Mouse (Mus musculus) ES-E14 (cell line): ENCODE results near the gene Sytl3. TPM values are rescaled to one million over a fixed set of nuclear protein-coding genes. Genes with fewer than 3 reads are reported as not detected.

Source experiments
- DNase-seq: peaks from one replicate; pipeline ENCODE4 v3.0.0-alpha.2; 2013; ENCODE audit warnings: low read depth, low spot score
- H3K27ac ChIP-seq: 2 replicates; pipeline ENCODE4 v1.5.1; 2012; ENCODE audit warnings: low read depth, mild to moderate bottlenecking, low read length, moderate library complexity, mixed read lengths; ENCODE audit not compliant: poor library complexity, insufficient read depth, severe bottlenecking
- H3K36me3 ChIP-seq: 2 replicates; pipeline ENCODE4 v1.6.1; 2012; ENCODE audit warnings: mild to moderate bottlenecking, low read length, moderate library complexity, mixed read lengths; ENCODE audit not compliant: control insufficient read depth, poor library complexity, insufficient read depth, severe bottlenecking
- H3K4me1 ChIP-seq, 2 experiments: fragments of 150-350 bp in 1 of 2; sonication (generic) in 1 of 2; 2 replicates each; pipeline ENCODE4 v1.6.1; 2012; ENCODE audit warnings: low read length in 2 of 2, mild to moderate bottlenecking in 1 of 2, mixed read lengths in 1 of 2; ENCODE audit not compliant: control insufficient read depth in 2 of 2, insufficient read depth in 2 of 2, poor library complexity in 1 of 2
- H3K4me3 ChIP-seq, 2 experiments: fragments of 150-350 bp in 1 of 2; sonication (generic) in 1 of 2; 2 replicates each; pipeline ENCODE4 v1.5.1; 2012; ENCODE audit warnings: low read length in 2 of 2, low read depth in 1 of 2, mild to moderate bottlenecking in 1 of 2, mixed read lengths in 1 of 2; ENCODE audit not compliant: insufficient read depth in 1 of 2, poor library complexity in 1 of 2, severe bottlenecking in 1 of 2
- H3K9ac ChIP-seq: 2 replicates; pipeline ENCODE4 v1.6.1; 2012; ENCODE audit warnings: low read depth, mild to moderate bottlenecking, low read length, mixed read lengths; ENCODE audit not compliant: poor library complexity, insufficient read depth, severe bottlenecking
- H3K9me3 ChIP-seq: fragments of 150-350 bp; sonication (generic); 2 replicates; pipeline ENCODE4 v1.6.1; 2012; ENCODE audit warnings: low read depth, mild to moderate bottlenecking, low read length; ENCODE audit not compliant: control insufficient read depth, insufficient read depth
- CHD2 ChIP-seq: IDR thresholded peaks from 2 replicates; pipeline ENCODE4 v1.6.1; 2014; ENCODE audit warnings: mild to moderate bottlenecking, low read depth, low read length, inconsistent platforms
- HCFC1 ChIP-seq: IDR thresholded peaks from 2 replicates; pipeline ENCODE4 v1.6.1; 2012; ENCODE audit warnings: low read length, inconsistent platforms, borderline replicate concordance; ENCODE audit not compliant: insufficient read depth
- MAFK ChIP-seq: IDR thresholded peaks from 2 replicates; pipeline ENCODE4 v1.6.1; 2014; ENCODE audit warnings: mild to moderate bottlenecking, low read depth, low read length, inconsistent platforms; ENCODE audit not compliant: insufficient read depth
- ZC3H11A ChIP-seq: IDR thresholded peaks from 2 replicates; pipeline ENCODE4 v1.6.1; 2012; ENCODE audit warnings: low read depth, mild to moderate bottlenecking, inconsistent platforms, low read length, borderline replicate concordance
- ZNF384 ChIP-seq: IDR thresholded peaks from 2 replicates; pipeline ENCODE4 v1.6.1; 2012; ENCODE audit warnings: low read depth, low read length, inconsistent platforms
- in situ Hi-C, 2 experiments: fragments of 600-800 bp; cut with MboI; formaldehyde crosslinking; loops; one replicate each; pipeline ENCODE4 v1.15.1; 2025; ENCODE audit warnings: low sequenced_read_pairs in 2 of 2, inconsistent platforms in 1 of 2; ENCODE audit not compliant: unreplicated experiment in 2 of 2
- total RNA-seq: library from RNA; depleted of rRNA; stranded (reverse); fragments of 300-350 nt; gene quantifications from 2 replicates; pipeline ENCODE4 v1.2.3, GENCODE M21; 2012

Gene Sytl3
- total RNA-seq, 1 experiment = 7.0 TPM

DNA sequence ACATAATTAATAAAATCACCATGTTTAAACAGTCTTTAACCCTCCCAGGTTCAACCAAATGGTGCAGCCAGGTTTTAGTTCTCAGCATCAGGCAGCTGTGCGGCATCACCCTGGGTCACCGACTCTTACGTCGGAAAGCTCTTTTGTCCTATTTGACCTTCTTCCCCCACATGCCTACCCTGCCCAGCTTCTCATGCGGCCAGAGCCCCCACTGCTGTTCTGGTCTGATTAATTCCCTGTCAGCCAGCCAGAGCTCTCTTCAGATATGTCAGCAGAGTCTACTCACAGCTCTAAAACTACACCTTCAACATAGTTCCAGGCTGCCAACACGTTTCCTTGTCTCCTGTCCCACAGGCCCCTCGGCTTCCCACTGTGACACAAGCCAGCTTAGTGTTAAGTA is 88.6 kb downstream of the Sytl3 start:
- Histone ChIP-seq H3K36me3 (peaks cover 98% of the 10 kb centered on the region), H3K9ac (no peak overlapping the region), H3K4me1 (no peaks in the 10 kb centered on the region; a peak in 1 of 4 replicates), H3K9me3 (peaks cover 52% of the 10 kb centered on the region), H3K4me3 (no peak overlapping the region), H3K27ac (no peak overlapping the region)
- in situ Hi-C loops = no loop called here
- DNase-seq = no peak
- no peak for TF ChIP-seq ZNF384
- TF ChIP-seq HCFC1 = no peak
- TF ChIP-seq ZC3H11A = no peak
- TF ChIP-seq CHD2 = no peak

DNA sequence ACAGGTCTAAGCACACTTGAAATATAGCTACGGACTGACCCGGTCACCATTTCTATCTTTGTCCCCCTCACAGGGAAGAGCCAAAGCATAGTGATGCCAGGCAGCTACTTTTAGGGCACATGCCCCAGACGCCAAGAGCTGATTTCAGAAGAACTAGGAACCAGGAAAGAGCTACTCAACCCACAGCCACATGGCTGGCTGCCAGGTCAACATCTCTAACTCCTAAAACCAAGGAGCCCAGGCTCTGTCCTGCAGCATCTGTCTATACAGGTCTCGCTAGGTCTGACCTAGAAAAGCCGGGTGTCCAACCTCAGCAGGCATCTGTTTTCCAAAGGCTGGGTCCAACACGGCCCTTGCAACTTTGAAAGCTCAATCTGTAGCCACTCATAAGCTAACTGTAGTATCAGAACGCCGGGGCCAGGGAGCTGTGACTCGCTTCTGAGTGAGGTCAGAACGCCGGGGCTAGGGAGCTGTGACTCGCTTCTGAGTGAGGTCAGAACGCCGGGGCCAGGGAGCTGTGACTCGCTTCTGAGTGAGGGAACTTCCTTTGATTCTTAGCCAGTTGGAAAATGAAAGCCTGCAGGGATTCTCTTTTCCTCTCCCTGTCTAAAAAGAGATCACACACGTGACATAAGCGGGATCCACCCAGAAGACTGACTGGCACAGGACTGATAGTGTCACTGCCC is 90.0 kb downstream of the Sytl3 start:
- DNase-seq = no peak
- H3K9ac ChIP-seq = no peak overlapping the region
- H3K27ac ChIP-seq = no peak overlapping the region
- no peak overlapping the region for H3K4me3 ChIP-seq
- peaks cover 97% of the 10 kb centered on the region for H3K36me3 ChIP-seq
- H3K4me1 ChIP-seq = no peaks in the 10 kb centered on the region; a peak in 1 of 4 replicates
- in situ Hi-C loops = no loop called here
- TF ChIP-seq HCFC1 (no peak), ZNF384 (no peak), ZC3H11A (no peak), MAFK (no peak), CHD2 (no peak)
- H3K9me3 ChIP-seq = peaks cover 49% of the 10 kb centered on the region

DNA sequence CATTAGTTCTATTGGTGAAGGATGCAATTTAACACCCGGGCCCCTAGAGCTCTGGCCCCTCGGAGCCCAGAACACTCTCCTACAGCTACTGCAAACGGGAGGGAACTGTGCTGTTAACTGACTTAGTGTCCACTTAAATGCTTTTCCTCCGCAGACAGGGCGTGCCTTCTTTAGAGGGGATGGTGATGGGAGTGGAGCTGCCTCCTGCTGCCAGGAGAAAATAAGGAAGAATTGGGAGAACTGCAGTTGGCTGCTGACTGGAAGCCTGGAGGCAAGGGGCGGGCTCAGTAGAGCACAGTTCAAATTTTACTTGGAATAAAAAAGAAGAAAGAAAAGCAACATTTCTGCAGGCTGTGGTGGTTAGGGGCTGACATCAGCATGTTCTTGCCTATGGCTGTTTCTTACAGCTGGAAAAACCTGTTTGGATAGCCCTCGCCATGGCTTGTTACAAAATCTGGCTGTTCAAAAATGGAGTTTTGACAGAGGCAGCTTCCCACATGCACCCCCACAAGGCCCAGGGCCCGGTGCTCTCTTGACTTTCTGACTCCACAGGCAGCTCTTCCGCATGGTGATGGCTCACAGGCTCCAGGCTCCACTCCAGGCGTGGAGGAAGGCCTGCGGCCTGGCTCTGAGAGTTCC is 92.4 kb downstream of the Sytl3 start:
- H3K4me1 ChIP-seq = no peaks in the 10 kb centered on the region; a peak in 1 of 4 replicates

GRCm38 (mm10) chr17:6752375-6752774 is 93.5 kb downstream of the Sytl3 start:
- Histone ChIP-seq H3K27ac (peak overlapping the region; percentile 63; the same call in 1 of the 2 replicates), H3K36me3 (peaks cover 91% of the 10 kb centered on the region), H3K9me3 (peaks cover 33% of the 10 kb centered on the region), H3K9ac (no peak overlapping the region), H3K4me1 (no peaks in the 10 kb centered on the region; a peak in 1 of 4 replicates), H3K4me3 (no peak overlapping the region)
- in situ Hi-C loops = no loop called here
- no peak for TF ChIP-seq ZNF384
- TF ChIP-seq ZC3H11A = no peak
- no peak for TF ChIP-seq HCFC1
- TF ChIP-seq CHD2 = no peak
- TF ChIP-seq MAFK = no peak
- no peak for DNase-seq

More for the DNA sequence above, 92.4 kb downstream of the Sytl3 start:
- DNase-seq = no peak
- H3K36me3 ChIP-seq = peaks cover 93% of the 10 kb centered on the region
- TF ChIP-seq HCFC1 (no peak), CHD2 (no peak), ZC3H11A (no peak), ZNF384 (no peak), MAFK (no peak)
- peak overlapping the region; percentile 63; the same call in 1 of the 2 replicates for H3K27ac ChIP-seq
- H3K9me3 ChIP-seq = peaks cover 43% of the 10 kb centered on the region
- in situ Hi-C loops = no loop called here
- H3K4me3 ChIP-seq = no peak overlapping the region
- H3K9ac ChIP-seq = no peak overlapping the region
